Mouse (Mus musculus) CH12.LX (cell line): ENCODE results near the gene Yipf1. TPM values are rescaled to one million over a fixed set of nuclear protein-coding genes. Genes with fewer than 3 reads are reported as not detected.

Source experiments
- DNase-seq: peaks from one replicate; pipeline ENCODE4 v3.0.0-alpha.2; 2013; ENCODE audit errors: extremely low read depth
- H3K27ac ChIP-seq: 2 replicates; pipeline ENCODE4 v1.5.1; 2012; ENCODE audit warnings: low read depth, mild to moderate bottlenecking, control low read depth, moderate library complexity; ENCODE audit not compliant: insufficient read depth
- H3K27me3 ChIP-seq: replicated peaks from 2 replicates; pipeline ENCODE3; 2012; ENCODE audit warnings: inconsistent platforms
- H3K36me3 ChIP-seq, 2 experiments: replicated peaks in 1 of 2; 2 replicates each; pipeline versions ENCODE3 to v1.6.1; 2012; ENCODE audit warnings: inconsistent platforms in 1 of 2, low read length in 1 of 2, mild to moderate bottlenecking in 1 of 2, mixed read lengths in 1 of 2, moderate library complexity in 1 of 2; ENCODE audit not compliant: control insufficient read depth in 1 of 2, insufficient read depth in 1 of 2
- H3K4me1 ChIP-seq, 2 experiments: 2 replicates each; pipeline ENCODE4 v1.6.1; 2012; ENCODE audit warnings: inconsistent platforms in 1 of 2, moderate library complexity in 1 of 2; ENCODE audit not compliant: insufficient read depth in 2 of 2, control insufficient read depth in 1 of 2
- H3K4me2 ChIP-seq: 2 replicates; pipeline ENCODE4 v1.6.1; 2012; ENCODE audit warnings: low read depth, mild to moderate bottlenecking, control low read depth; ENCODE audit not compliant: poor library complexity, insufficient read depth, severe bottlenecking
- H3K4me3 ChIP-seq, 3 experiments: fragments of 150-350 bp in 1 of 3; sonication (generic) in 1 of 3; replicated peaks in 1 of 3; 2 replicates each; pipeline versions ENCODE3 to v1.5.1; 2011 to 2012; ENCODE audit warnings: low read depth in 2 of 3, low read length in 2 of 3, mild to moderate bottlenecking in 2 of 3, moderate library complexity in 2 of 3, control low read depth in 1 of 3, improper control_type of control experiment in 1 of 3, inconsistent platforms in 1 of 3, mixed read lengths in 1 of 3; ENCODE audit not compliant: poor library complexity in 1 of 3
- H3K79me2 ChIP-seq: replicated peaks from 2 replicates; pipeline ENCODE4 v1.6.1; 2012; ENCODE audit warnings: mild to moderate bottlenecking, moderate library complexity; ENCODE audit not compliant: control insufficient read depth, poor library complexity, insufficient read depth, severe bottlenecking; ENCODE audit errors: extremely low read depth
- H3K9ac ChIP-seq: 2 replicates; pipeline ENCODE4 v1.6.1; 2012; ENCODE audit warnings: low read depth, mild to moderate bottlenecking, control low read depth, moderate library complexity; ENCODE audit not compliant: insufficient read depth
- H3K9me3 ChIP-seq: replicated peaks from 2 replicates; pipeline ENCODE3; 2012; ENCODE audit warnings: low read length, inconsistent platforms, mixed read lengths
- BHLHE40 ChIP-seq: IDR thresholded peaks from 2 replicates; pipeline ENCODE4 v1.6.1; 2011; ENCODE audit warnings: mild to moderate bottlenecking, low read depth, low read length, improper control_type of control experiment
- E2F4 ChIP-seq: IDR thresholded peaks from 2 replicates; pipeline ENCODE4 v1.6.1; 2011; ENCODE audit warnings: low read depth, low read length, improper control_type of control experiment; ENCODE audit not compliant: insufficient replicate concordance
- GABPA ChIP-seq: IDR thresholded peaks from 2 replicates; pipeline ENCODE4 v1.6.1; 2012; ENCODE audit warnings: low read depth, low read length, improper control_type of control experiment, inconsistent platforms; ENCODE audit not compliant: insufficient replicate concordance
- JUN ChIP-seq: IDR thresholded peaks from 2 replicates; pipeline ENCODE4 v1.6.1; 2011; ENCODE audit warnings: low read depth, mild to moderate bottlenecking, low read length, improper control_type of control experiment, moderate library complexity; ENCODE audit not compliant: insufficient read depth
- JUND ChIP-seq: conservative IDR thresholded peaks from 2 replicates; pipeline ENCODE4 v1.6.1; 2011; ENCODE audit warnings: low read depth, low read length, improper control_type of control experiment
- KAT2A ChIP-seq: IDR thresholded peaks from 2 replicates; pipeline ENCODE4 v1.6.1; 2012; ENCODE audit warnings: low read length, improper control_type of control experiment, inconsistent platforms; ENCODE audit not compliant: insufficient replicate concordance
- MXI1 ChIP-seq: IDR thresholded peaks from 2 replicates; pipeline ENCODE4 v1.6.1; 2011; ENCODE audit warnings: mild to moderate bottlenecking, low read depth, low read length, improper control_type of control experiment
- NRF1 ChIP-seq: IDR thresholded peaks from 2 replicates; pipeline ENCODE4 v1.6.1; 2014; ENCODE audit warnings: low read depth, mild to moderate bottlenecking, inconsistent platforms, low read length, improper control_type of control experiment, moderate library complexity
- PAX5 ChIP-seq: IDR thresholded peaks from 2 replicates; pipeline ENCODE4 v1.6.1; 2012; ENCODE audit warnings: low read length, inconsistent platforms, mixed read lengths
- POLR2AphosphoS2 ChIP-seq: IDR thresholded peaks from 2 replicates; pipeline ENCODE4 v1.6.1; 2011; ENCODE audit warnings: low read depth, low read length, improper control_type of control experiment
- SIN3A ChIP-seq: IDR thresholded peaks from 2 replicates; pipeline ENCODE4 v1.6.1; 2012; ENCODE audit warnings: low read length, improper control_type of control experiment, inconsistent platforms
- SMC3 ChIP-seq: IDR thresholded peaks from 2 replicates; pipeline ENCODE4 v1.6.1; 2011; ENCODE audit warnings: low read depth, low read length, improper control_type of control experiment
- TCF12 ChIP-seq: IDR thresholded peaks from 2 replicates; pipeline ENCODE4 v1.6.1; 2014; ENCODE audit warnings: low read depth, mild to moderate bottlenecking, inconsistent platforms, low read length, improper control_type of control experiment
- UBTF ChIP-seq: IDR thresholded peaks from 2 replicates; pipeline ENCODE4 v1.6.1; 2012; ENCODE audit warnings: low read depth, mild to moderate bottlenecking, inconsistent platforms, low read length, improper control_type of control experiment, moderate library complexity
- USF2 ChIP-seq: conservative IDR thresholded peaks from 2 replicates; pipeline ENCODE4 v1.6.1; 2011; ENCODE audit warnings: low read depth, low read length, improper control_type of control experiment
- dilution Hi-C: fragments of 300-500 bp; cut with MboI; formaldehyde crosslinking; loops from 2 replicates; pipeline ENCODE4 v1.14.3; 2020; ENCODE audit warnings: low sequenced_read_pairs; ENCODE audit not compliant: extremely low pct_unique_long_range_greater_than_20kb, extremely low pct_ligation_motif_present
- in situ Hi-C: fragments of 300-500 bp; cut with MboI; formaldehyde crosslinking; loops from 3 replicates; pipeline ENCODE4 v1.14.3; 2019; ENCODE audit warnings: low sequenced_read_pairs, low pct_ligation_motif_present, low pct_unique_long_range_greater_than_20kb, mixed read lengths
- polyA plus RNA-seq: library from polyadenylated mRNA; unstranded; fragments of >175 nt; gene quantifications from 2 replicates; pipeline ENCODE4 v1.2.1, GENCODE M21; 2012; ENCODE audit warnings: low read depth; ENCODE audit not compliant: insufficient read length
- total RNA-seq, 2 experiments: library from RNA; depleted of rRNA; stranded (reverse); fragments of 300-350 nt in 1 of 2; fragments of >200 nt in 1 of 2; gene quantifications; 2 replicates each; pipeline ENCODE4 v1.2.3; 2012 to 2014

The Yipf1 gene
- total and polyA plus RNA-seq, 3 experiments = 47.2 to 60.5 (median 52.8) TPM

DNA sequence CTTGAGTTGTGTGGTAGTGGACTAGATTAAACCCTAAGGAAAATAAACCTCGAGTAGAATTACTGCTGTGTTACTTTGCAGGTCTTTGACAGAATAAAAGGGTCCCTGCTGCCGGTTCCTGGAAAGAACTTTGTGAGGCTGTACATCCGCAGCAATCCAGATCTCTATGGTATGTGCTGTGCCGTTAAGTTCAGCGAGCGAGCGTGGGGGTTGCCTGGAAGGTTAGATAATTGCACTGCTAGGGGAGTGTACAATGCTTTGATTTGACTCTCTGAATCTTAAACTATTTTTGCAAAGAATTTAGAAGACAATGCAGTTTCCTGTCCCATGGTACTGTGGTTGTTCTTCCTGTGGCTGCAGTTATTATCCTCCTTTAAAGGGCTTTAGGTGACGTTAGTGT lies 22.2 kb downstream of the Yipf1 start:
- in situ Hi-C loops (no loop called here), dilution Hi-C loops (no loop called here)
- TF ChIP-seq POLR2AphosphoS2 = no peak
- TF ChIP-seq BHLHE40 = no peak
- TF ChIP-seq SIN3A = no peak
- no peak for TF ChIP-seq UBTF
- TF ChIP-seq MXI1 = no peak
- no peak for TF ChIP-seq SMC3
- H3K4me3 ChIP-seq = no peak overlapping the region
- no peak overlapping the region for H3K4me2 ChIP-seq
- H3K27ac ChIP-seq = no peak overlapping the region
- H3K9me3 ChIP-seq = peaks cover 2% of the 10 kb centered on the region
- H3K79me2 ChIP-seq = no peaks in the 10 kb centered on the region
- no peaks in the 10 kb centered on the region for H3K4me1 ChIP-seq
- no peak overlapping the region for H3K9ac ChIP-seq
- H3K36me3 ChIP-seq = peaks cover 10 to 61% of the 10 kb centered on the region in 2 experiments
- DNase-seq = no peak
- H3K27me3 ChIP-seq = no peaks in the 10 kb centered on the region

GRCm38 (mm10) chr4:107337455-107337854 lies 23.3 kb downstream of the Yipf1 start:
- no peaks in the 10 kb centered on the region for H3K4me1 ChIP-seq
- H3K27me3 ChIP-seq = no peaks in the 10 kb centered on the region
- H3K27ac ChIP-seq = no peak overlapping the region
- H3K4me3 ChIP-seq = no peak overlapping the region
- no peaks in the 10 kb centered on the region for H3K79me2 ChIP-seq
- peaks cover 2% of the 10 kb centered on the region for H3K9me3 ChIP-seq
- in situ Hi-C loops = no loop called here
- H3K9ac ChIP-seq = no peak overlapping the region
- no peak for DNase-seq
- no peak for TF ChIP-seq PAX5
- TF ChIP-seq UBTF = no peak
- TF ChIP-seq JUN = no peak
- no peak for TF ChIP-seq NRF1
- TF ChIP-seq JUND = no peak
- TF ChIP-seq GABPA = no peak
- no peak for TF ChIP-seq KAT2A
- TF ChIP-seq E2F4 = no peak
- no peak for TF ChIP-seq TCF12
- no peak for TF ChIP-seq USF2
- TF ChIP-seq SIN3A = no peak
- no peak for TF ChIP-seq POLR2AphosphoS2
- no peak for TF ChIP-seq SMC3
- TF ChIP-seq, all 38 proteins: peak for 0
- Histone ChIP-seq H3K36me3 (peaks cover 16 to 70% of the 10 kb centered on the region in 2 experiments), H3K4me2 (no peak overlapping the region)
- dilution Hi-C loops = no loop called here
